In the genomic region with DNA sequence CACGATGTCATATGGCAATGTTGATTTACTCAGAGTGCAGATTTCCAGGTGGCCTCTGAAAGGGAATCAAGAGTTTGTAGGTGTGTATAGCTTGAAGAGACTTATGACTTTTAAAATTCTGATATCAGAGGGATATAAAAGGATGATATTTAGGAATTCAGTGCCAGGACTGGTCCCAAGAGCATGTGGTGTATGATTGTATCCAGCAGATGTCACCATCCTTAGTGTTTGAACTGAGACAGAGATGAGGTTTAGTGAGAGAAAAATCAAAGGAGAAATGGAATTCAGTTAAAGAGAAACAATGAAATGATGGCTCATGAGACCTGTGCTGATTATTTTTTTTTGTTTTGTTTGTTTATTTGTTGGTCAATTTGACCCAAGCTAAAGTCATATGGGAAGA, we compare ENCODE assay signal across 26 mouse cellular contexts.
DNase-seq lines count a peak whose midpoint lies in the region; ATAC-seq and TF ChIP-seq lines count a peak whose summit lies in the region.
"Had no signal": no experiment of that assay in that cellular context is flagged by ENCODE, and none has a peak within 500 bp of the region (broad histone marks: within the 10 kb centered on the region; RNA-seq: fewer than 3 reads in every experiment).

No protein-coding gene starts in this region.

- DNase-seq in frontal cortex, postnatal 36 days (ENCODE audit: low spot score in 2 of 2) = no peak
- DNase-seq in kidney, postnatal 0 days (ENCODE audit: low spot score) = no peak
- DNase-seq in kidney, postnatal 36 days = no peak
- DNase-seq in left cerebral cortex, adult 2 months (ENCODE audit: extremely low spot score in 1 of 2, low spot score in 2 of 2) = no peak
- no peak for DNase-seq in left cerebral cortex, postnatal 4 days
- peak; percentile 27 for DNase-seq in brain, adult 2 months (ENCODE audit: low read depth, low spot score)
- DNase-seq: adrenal gland, adult 8-10 months; adrenal gland, postnatal 14 days; adrenal gland, postnatal 36 days; B cell, adult 2 months; cerebellum, adult 11-12 months; cerebellum, adult 2 months; cerebellum, adult 9-10 months; cerebellum, postnatal 10 days; cerebellum, postnatal 25 days had no signal

- intact Hi-C loops in left cerebral cortex, adult 2 months (cut with DNase I) = loop anchor here (10.0 kb wide), 1 partner anchor 1905 kb away; no protein-coding TSS in a partner anchor
- intact Hi-C loops in left cerebral cortex, postnatal 4 days (cut with DNase I) = loop anchor here (10.0 kb wide), 1 partner anchor 1905 kb away; no protein-coding TSS in a partner anchor

- H3K4me3 ChIP-seq in kidney, postnatal 0 days (replicated peaks; ENCODE audit: low read depth, low read length) = no peak overlapping the region
- no peak overlapping the region for H3K4me3 ChIP-seq in left cerebral cortex, adult 2 months
- H3K4me3 ChIP-seq: embryonic facial prominence, embryonic 10.5 days; embryonic facial prominence, embryonic 12.5 days; forebrain, embryonic 13.5 days; forebrain, embryonic 15.5 days had no signal

- no peaks in the 10 kb centered on the region for H3K27me3 ChIP-seq in kidney, postnatal 0 days (ENCODE audit: insufficient read depth, low read length)
- H3K27me3 ChIP-seq: CH12.LX; embryonic facial prominence, embryonic 12.5 days; forebrain, embryonic 13.5 days; forebrain, embryonic 15.5 days had no signal

- TF ChIP-seq CTCF in kidney, postnatal 0 days (IDR thresholded peaks at IDR 0.05; ENCODE audit: low read depth) = peak; percentile 21; the same call in 1 of the 2 replicates
- TF ChIP-seq CTCF in left cerebral cortex, adult 2 months (IDR thresholded peaks at IDR 0.05) = peak; percentile 31

- no peaks in the 10 kb centered on the region for H3K4me1 ChIP-seq in kidney, postnatal 0 days (replicated peaks; ENCODE audit: insufficient read depth, low read length)
- H3K4me1 ChIP-seq: embryonic facial prominence, embryonic 10.5 days; embryonic facial prominence, embryonic 12.5 days; forebrain, embryonic 13.5 days; forebrain, embryonic 15.5 days had no signal

- no peak overlapping the region for H3K4me2 ChIP-seq in kidney, postnatal 0 days (ENCODE audit: low read length)
- H3K4me2 ChIP-seq: embryonic facial prominence, embryonic 12.5 days; forebrain, embryonic 13.5 days; forebrain, embryonic 15.5 days had no signal

- H3K9ac ChIP-seq in kidney, postnatal 0 days (ENCODE audit: low read depth, low read length) = no peak overlapping the region
- H3K9ac ChIP-seq: embryonic facial prominence, embryonic 12.5 days; forebrain, embryonic 13.5 days; forebrain, embryonic 15.5 days had no signal

- peak; percentile 65; the same call in 1 of the 2 replicates for ATAC-seq in frontal cortex, adult (ENCODE audit: low TSS enrichment)
- ATAC-seq in kidney, postnatal 0 days (replicated peaks; ENCODE audit: low FRiP score, low read depth) = no peak
- ATAC-seq in cerebellum, adult (ENCODE audit: insufficient number of reproducible peaks, low FRiP score, low TSS enrichment) = no peak
- ATAC-seq: activated CD4-positive, CD25-positive, alpha-beta regulatory T cell, adult 4 months; CD4-positive, CD25-positive, alpha-beta regulatory T cell, adult 4 months; forebrain, embryonic 13.5 days; forebrain, embryonic 15.5 days; Patski had no signal

- H3K36me3 ChIP-seq in kidney, postnatal 0 days (ENCODE audit: insufficient read depth, low read length) = no peaks in the 10 kb centered on the region
- H3K36me3 ChIP-seq: embryonic facial prominence, embryonic 10.5 days; embryonic facial prominence, embryonic 12.5 days; forebrain, embryonic 15.5 days; G1E had no signal

- no peaks in the 10 kb centered on the region for H3K9me3 ChIP-seq in kidney, postnatal 0 days (replicated peaks; ENCODE audit: low read length)
- H3K9me3 ChIP-seq: embryonic facial prominence, embryonic 10.5 days; embryonic facial prominence, embryonic 12.5 days; forebrain, embryonic 13.5 days; forebrain, embryonic 15.5 days; G1E had no signal

- H3K27ac ChIP-seq in kidney, postnatal 0 days = no peak overlapping the region
- H3K27ac ChIP-seq in left cerebral cortex, adult 2 months = no peak overlapping the region
- H3K27ac ChIP-seq: embryonic facial prominence, embryonic 10.5 days; embryonic facial prominence, embryonic 12.5 days; forebrain, embryonic 13.5 days; forebrain, embryonic 15.5 days had no signal

- 45% methylated on average over 1 of the region's 1 CpGs for WGBS in kidney, postnatal 0 days
